Mouse (Mus musculus) E14TG2a.4 (cell line): ENCODE measurements around the gene Hoxa10.

Experiments
- CTCF ChIP-seq: conservative IDR thresholded peaks from 2 replicates; pipeline ENCODE4 v1.5.1; 2014; ENCODE audit warnings: low read length
- NANOG ChIP-seq: IDR thresholded peaks from 2 replicates; pipeline ENCODE4 v1.6.1; 2014; ENCODE audit warnings: borderline replicate concordance, low read length, mixed read lengths
- POU5F1 ChIP-seq: IDR thresholded peaks from 2 replicates; pipeline ENCODE4 v1.6.1; 2014; ENCODE audit warnings: low read length, borderline replicate concordance

DNA sequence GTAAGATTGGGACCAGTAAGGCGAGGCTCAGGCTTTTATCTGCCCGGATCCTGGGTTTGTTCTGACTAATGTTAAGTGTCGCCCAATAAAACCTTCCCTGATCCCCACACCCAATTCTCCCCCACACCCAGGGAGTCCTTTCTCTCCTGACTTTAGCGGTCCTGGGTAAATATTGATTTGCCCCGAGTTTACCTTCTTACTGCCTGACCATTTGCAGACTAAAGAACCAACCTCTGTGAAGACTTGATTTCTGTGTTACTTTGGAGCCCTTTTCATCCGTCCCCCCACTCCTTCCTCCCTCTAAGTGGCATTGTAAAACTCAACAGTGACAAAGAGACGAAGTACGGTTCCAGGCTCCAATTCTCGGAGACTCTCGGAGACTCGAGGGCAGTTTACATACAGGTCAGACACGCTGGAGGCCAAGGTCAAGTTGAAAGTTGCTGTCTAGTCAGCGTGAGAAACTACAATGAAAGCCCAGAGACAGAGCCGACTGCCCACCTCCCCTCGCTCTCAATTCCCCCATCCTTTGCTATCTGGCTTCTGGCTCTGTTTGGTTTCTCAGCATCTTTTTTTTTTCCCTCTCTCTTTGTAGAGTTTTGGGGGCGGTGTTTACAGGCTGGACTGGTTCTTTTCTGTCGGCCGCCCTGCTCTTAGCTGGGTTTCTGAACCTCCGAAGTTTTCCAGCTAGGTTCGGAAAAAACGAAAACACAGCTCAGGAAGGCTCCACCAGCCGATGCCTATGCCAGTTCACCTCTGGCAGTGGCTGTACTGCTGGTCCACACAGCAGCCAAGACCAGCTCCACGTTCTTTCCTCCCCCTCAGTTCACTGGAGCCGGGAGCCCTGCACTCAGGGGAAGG, 22.0 kb upstream of the Hoxa10 start:
- TF ChIP-seq CTCF (no peak), NANOG (no peak), POU5F1 (no peak)
